Mouse (Mus musculus): ENCODE measurements around the gene Wfdc8.

Wfdc8 gene

DNA sequence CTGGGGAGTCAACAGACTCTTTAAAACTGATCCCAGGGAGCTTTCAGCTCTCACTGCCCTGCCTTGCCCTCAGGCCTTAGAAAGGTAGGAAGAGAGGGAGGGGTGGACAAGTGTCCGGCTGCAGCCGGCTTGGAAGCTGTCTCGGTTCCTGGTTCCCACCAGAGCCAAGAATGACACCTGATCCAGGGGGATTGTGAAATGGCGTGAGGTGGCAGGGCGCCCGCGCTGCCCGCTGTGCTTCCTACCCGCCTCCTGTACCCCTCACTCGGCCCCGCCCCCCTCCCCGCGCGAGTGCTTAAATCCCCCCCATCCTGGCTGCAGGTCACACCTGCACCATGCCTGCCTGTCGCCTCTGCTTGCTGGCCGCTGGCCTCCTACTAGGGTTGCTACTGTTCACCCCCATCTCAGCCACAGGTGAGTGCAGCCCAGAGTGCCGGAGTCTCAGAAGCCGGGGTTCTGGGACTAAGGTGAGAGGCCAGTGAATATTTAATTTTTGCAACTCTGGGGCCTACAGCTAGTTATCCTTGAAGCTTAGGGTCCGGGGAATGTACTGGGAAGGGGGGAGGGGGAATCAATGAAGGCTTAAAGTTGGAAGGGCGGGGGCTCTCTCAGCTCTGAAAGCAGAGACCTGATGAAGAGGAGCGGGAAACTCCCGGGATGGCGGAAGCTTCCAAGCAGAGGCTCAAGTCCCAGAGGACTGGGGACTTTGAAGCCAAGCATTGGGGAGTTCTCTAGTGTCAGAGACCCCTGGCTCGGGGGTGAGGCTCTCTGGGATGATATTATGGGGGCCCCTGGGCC lies 50.8 kb downstream of the Wfdc8 start, which contains the start of gene Wfdc2:
Gene Wfdc2 (plus strand): TSS at position 23 of the 798 bp plus-strand sequence.
- DNase-seq (ENCODE audit: extremely low spot score): peak; percentile 55

DNA sequence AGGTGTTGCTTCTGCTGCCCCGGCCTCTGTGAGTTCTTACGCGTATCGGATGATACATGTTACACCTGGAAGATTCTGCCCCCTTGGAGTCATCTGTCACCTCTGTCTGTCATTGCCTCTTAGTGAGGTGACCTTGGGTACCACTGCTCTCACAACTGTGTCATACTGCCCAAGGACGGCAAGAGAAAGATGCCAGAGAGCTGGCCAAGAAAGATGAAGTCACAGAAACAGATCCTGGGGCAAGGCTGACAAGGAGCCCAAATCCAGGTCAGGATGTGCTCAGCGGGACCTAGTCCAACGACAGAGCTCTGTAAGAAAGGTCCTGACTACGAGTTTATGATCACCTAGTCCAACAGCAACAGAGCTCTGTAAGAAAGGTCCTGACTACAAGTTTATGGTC lies 53.3 kb downstream of the Wfdc8 start:
- DNase-seq (ENCODE audit: extremely low spot score): no peak

DNA sequence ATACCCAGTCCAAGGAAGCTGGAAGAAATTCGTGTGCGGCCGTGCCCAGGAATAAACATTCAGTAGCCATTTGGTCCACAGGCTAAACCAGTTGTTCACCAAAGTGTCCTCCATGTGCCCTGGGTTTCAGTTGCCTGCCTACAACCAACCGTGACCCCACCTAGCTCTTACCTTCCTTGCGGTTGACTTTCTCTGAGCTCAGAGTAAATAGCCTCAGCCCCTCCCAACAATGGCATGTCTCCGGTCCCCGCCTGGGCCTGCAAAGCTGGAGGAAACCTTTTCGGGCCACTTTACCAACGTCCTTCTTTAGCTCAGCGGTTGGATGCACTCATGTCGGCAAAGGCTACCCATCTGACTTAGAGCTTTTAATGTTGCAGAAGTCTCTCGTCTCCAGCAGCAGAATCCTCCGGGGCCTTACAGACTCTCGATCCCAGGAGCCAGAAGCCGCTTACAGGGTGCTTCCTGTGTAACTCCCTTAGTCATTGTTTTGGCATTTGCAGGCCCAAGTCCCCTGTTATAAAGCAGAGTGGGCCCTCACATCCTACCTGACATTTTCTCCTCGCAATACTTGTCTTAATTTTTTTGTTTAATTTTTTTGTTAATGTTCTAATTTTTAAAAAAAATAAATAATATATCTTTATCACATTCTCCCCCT lies 54.3 kb downstream of the Wfdc8 start:
- no peak for DNase-seq (ENCODE audit: extremely low spot score)

DNA sequence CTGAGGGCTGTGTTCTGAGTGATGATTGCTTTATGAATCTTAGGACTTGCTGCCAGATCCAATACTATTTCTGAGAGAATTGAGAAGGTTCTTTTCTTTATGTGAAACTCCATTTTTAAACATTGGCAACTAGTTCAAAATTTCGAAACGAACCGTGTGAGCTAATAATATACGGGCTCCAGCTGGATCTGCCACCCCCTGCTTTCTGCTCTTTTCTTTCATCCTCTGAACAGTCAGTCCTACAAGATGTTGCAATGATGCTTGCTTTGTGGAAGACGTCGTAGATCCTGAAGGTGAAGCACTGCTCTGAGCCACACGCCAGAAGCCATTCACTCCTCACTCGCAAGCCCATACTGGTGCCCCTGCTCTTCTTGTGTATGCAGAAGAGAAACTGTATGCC lies 55.0 kb downstream of the Wfdc8 start:
- DNase-seq (ENCODE audit: extremely low spot score): no peak

DNA sequence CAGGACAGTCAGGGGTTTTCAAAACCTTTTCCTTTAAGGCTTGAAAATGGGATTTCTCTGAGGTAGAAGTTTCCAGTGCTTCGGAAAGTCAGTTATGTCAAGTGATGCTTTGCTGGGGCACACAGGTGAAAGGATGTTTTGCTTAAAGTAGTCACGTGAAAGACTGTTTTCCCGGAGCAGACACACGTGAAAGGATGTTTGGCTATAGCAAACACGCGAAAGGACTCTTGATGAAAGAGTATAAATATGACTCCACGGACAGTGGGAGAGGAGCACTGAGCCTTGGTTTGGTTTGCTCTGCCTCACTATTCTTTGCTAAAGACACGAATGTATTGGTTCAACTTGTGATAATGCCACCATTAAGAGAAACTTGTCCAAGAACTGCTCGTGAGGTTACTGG lies 61.9 kb downstream of the Wfdc8 start:
- DNase-seq (ENCODE audit: extremely low spot score): no peak

DNA sequence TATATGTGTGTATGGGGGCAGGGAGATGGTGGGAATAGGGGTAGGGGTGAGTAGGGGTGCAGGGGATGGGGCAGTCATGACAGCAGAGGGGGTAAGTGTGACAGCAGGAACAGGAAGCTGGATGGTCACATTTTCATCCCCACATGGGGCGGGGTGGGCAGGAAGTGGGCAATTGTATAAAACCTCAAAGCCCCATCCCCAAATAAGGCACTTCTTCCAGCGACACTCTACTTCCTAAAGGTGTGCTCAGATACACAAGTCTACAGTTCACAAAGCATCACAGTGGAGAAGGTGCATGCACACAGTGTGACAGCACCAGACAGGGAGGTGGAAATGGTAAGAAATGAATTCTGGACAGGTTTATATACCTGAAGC lies 62.5 kb downstream of the Wfdc8 start:
- DNase-seq (ENCODE audit: extremely low spot score): no peak

DNA sequence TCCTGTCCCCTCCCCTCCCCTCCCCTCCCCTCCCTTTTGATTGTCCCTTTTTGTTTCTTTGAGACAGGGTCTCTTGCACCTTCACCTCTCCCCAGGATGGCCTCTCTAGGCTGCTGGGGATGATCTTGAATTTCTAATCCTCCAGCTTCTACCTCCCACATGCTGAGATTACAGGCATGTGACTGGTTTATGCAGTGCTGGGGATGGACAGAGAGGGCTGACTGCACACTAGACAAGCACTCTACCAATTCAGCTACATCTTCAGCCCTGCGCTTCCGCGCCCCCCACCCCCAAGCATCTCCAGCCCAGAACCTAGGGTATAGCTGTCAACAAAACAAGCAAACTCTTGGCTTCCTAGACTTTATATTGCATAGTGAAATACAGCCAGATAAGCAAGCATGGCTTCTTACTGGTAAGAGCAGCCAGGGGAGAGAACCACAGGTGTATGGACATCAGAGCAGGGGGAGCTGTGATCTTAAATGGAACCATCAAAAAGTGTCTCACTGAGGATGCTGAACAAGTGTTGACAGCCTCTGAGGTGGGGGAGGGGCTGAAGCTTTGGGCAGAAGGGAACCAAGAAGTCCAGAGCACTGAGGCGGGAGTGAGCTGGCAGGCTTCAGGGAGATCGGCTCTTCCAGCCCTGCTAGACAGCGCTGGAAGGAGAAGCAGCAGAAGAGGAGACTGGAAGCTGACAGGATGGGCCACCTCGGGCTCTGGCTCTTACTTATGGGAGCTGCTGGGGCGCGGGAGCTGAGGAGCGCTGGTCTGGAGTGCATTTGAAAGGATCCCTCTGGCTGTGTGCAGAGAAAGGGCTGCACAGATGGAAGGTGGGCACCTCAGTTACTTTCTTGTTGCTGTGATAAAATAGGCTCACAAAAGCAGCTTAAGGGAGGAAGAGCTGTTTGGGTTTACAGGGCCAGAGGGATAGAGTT lies 63.2 kb downstream of the Wfdc8 start:
- DNase-seq (ENCODE audit: extremely low spot score): no peak

DNA sequence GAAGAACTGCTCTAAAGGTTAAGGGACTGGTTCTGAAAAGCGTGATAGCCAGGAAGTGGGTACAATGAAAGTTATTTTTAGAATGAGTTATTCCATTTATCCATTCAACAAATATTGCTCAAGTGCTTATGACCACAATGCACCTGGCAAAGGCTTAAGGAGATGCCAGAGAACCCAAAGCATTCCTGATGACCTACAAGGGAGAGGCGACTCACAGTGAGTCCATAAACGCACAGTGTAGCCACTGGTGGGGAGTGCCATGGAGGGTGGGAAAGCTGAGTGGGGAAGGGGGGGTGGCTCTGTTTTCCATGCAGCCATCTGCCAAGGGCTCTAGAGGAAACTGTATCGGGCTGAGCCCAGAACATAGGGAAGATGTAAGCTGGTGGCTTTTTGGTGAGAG lies 64.1 kb downstream of the Wfdc8 start:
- no peak for DNase-seq (ENCODE audit: extremely low spot score)

All from embryo, embryonic 9.5 days (tissue).